Mouse (Mus musculus) mesoderm, embryonic 11.5 days (tissue): ENCODE measurements around the gene Fam173a.

Source experiments
- DNase-seq: peaks from one replicate; pipeline ENCODE4 v3.0.0-alpha.2; 2012; ENCODE audit warnings: low read depth, low spot score

Fam173a gene

DNA sequence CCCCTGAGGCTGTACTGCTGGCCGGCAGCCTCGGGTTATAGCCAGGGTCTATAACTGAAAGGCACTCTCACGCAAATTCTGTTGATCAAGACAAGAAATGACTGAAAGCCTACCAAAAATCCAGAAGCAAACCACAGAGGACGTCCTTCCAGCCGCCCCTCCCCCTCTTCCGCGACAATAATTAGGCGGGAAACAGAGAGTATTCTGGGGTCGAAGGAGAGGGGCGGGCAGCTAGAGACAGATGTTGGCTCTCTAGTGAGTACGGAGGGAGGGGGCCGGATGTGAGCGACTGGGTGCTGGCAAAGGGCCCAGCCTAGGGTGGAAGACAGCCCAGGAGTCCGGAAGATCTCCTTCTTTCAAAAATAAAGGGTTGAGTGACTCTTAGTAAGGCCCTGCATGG, at the start of gene Fam173a:
Gene Fam173a, minus strand, starts transcription at position 287 of the 400 bp plus-strand sequence.
- DNase-seq: peak; percentile 58

DNA sequence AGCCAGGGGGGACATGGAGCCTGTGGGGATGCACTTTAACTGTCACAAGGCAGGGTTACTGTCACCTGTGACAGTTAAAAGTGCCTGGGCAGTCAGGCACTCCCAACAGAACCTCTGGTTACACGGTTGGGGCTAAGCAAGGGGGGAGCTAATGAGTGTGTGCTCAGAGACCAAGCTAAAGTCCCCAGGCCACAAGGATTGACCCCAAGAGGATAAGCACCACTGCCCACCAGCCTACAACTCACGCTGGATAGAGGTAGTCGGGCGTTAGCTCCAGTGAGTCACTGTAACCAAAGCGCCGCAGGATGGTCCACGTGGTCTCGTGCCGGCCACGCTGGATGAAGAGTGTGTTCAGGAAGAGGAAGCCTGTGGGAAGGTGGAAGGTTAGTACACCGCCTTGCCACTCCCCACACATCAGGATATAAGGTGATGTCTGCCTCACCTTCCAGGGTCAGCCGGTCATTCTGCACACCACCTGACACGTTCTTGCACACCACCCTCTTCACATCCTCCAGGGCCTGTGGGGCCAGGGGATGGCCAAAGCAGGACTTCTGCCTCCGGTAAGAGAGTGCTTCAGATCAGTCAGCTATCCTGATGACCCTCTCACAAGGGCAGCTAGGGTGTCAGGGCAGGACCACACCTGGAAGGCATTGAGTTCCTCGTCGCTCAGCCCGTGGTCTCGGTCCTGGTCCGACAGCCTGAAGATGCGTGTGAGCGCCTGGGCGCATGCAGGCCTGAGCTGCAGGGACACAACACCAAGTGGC, 48.6 kb upstream of the Fam173a start, which contains the start of gene Gm20683:
Gene Gm20683, minus strand, starts transcription at position 647 of the 764 bp plus-strand sequence.
- DNase-seq: no peak

DNA sequence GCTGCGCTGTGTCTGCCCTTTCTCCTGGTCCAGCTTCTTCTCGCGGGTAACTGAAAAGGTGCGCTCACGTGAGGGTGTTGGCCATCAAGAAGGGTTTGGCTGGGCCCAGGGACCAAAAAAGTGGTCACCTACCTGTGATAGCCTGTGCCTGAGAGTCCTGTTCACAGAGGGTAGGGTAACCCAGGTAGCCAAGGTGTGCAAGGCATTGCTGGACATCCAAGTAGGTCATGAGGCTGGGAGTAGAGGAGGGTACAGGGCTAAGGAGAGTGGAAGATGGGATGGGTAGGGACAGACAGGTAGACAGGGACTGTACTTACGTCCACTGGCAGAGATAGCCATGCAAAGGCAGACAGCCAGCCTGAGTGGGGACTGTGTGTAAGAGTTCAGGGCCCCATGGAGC, 47.8 kb upstream of the Fam173a start:
- DNase-seq: no peak

DNA sequence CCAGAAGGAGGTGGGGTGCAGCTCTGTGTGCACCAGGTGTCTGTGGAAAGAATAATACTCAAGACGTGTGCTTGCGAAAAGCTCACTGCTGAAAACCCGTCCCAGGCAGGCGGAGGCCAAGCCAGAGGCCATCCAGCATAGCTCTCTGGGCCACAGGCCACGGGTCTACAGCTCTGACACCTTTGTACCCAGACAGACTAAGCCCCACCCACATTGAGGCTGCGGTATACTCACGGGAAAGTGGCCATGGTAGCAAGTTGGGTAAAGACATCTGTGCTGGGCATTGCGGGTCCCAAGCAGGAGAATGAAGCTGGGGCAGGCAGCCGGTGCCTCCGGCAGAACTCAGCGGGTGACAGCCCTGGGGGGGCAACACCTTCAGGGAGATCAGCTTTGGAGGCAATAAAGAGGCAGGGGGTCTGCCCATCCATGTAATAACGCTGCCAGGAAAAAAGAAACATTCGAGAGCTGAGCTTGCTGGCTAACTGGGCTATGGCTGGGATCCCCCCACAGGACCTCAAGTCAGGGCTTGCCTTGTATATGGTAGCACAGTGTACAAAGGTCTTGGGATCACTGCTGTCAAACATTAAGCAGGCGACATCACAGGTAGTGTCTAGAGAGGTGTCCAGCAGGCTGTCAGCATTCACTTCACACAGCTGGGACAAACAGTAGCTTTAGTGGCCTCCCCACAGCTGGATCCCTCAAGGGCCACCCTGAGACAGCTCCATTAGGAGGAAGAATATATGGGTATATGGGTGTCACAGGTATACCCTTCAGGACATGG, 46.9 kb upstream of the Fam173a start:
- no peak for DNase-seq

DNA sequence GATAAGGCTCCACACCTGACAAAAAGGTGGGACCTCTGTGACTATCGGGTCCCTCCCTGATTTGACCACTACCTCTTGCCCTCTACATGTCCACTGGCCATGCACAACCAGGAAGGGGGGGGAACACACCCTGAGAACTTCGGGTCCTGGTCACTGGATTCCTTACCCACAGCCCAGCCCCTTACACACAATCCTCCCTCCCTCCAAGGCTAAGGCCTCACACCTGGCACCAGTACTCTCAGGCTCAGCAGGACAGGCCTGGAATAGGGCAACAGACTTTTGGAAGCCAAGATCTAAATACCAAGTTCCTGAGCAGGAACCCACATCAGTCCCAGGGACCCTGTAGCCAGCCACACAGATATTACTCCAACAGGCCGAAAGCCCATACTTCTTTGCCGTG, 46.2 kb upstream of the Fam173a start:
- no peak for DNase-seq

DNA sequence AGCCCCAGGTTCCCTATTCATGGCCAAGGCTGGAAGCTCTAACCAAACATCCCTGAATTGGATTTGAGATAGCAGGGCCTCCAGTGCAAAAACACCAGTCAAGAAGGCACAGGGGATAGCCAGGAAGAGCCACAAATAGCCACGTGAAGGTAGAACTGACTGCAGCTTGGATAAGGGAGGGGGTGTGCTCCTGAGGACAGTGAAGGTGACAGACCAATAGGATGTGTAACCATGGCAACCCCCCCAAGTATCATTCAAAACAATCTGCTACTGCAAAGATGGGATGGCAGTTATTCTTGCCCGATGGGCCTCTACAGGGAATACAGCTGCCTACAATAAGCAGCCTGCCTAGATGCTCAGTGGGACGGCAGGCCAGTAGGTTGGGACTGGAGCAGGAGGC, 44.8 kb upstream of the Fam173a start:
- peak; percentile 56 for DNase-seq

DNA sequence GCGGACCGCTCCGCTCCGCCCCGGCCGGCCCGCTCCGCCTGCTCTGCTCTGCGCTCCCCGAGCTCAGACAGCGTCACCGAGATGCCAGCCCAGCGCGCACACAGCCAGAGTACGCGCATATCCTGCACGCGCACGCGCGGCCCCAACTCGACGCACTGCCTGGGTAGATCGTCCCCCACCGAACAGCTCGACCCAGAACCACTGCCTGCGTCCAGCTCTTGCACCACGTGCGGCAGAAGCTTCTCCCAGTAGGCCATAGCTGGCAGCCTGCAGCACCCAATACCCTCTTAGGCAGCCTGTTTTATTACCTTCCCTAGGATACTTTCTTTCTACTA, 44.3 kb upstream of the Fam173a start, which contains the start of gene Rhbdl1:
Gene Rhbdl1, minus strand, starts transcription at position 220 of the 335 bp plus-strand sequence.
- peak; percentile 61 for DNase-seq

DNA sequence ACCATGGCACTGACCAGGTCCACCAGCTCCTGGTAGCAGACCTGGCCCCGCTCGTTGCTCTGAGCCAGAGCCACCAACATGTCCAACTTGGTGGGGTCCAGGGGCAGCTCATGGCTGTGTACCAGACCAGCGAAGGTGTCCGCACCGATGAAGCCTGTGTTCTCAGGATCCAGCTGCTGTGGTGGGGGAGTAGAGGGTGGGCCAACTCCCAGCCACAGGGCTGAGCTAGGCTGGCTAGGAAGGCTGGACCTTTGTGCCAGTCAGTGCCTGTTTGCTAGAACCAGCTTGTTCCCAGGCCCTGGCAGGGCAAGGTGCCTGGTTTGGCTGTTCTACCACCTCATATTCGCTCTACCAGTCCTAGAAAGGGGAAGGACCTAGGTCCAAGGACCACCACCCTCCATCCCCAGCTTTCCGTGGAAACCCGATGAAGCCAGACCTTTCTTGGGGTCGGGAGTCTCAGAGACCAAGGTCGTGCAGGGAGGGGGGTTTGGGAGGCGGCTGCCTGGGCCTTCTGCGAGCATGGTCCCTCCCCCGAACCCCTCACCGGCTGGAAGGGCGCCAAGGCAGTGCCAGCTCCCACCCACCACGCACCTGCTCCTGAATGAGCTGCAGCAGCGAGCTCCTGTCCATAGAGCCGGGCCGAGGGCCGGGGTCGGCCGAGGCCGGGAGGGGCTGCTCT, 43.8 kb upstream of the Fam173a start:
- DNase-seq: no peak

DNA sequence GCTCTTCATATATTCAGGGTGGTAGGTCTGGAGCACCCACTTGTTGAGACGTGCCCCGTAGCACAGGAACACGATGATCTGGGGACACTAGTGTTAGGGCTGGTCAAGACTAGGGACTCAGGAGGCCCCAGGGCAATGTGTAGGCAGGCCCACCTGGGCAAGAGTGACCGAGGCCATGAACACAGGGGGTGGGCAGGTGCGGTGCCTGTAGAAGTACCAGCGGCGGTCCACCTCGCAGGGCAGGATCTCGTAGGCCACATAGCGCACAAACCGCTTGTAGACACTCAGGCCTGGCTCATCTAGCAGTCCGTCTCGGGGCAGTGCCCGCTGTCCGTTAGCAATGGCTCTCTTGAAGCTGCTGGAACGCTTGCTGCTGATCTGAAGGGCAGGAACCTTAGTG, 43.1 kb upstream of the Fam173a start:
- DNase-seq: no peak

DNA sequence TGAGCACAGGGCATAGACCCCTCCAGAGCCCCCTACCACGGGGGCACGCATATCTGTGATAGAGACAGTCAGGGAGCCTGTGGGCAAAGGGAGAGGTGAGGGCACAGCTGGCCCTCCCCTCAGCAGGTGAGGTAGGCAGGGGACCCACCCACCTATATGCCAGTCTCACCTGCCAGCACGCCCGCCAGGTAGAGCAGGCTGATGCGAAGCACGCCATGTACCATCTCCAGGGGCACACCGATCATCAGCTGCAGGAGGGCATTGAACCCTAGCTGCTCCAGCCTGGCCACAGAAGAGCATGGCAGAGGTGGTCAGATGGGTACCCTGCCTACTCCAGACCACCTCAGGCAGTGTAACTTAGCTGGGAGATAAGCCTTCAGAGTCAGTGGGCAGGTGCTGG, 42.6 kb upstream of the Fam173a start:
- DNase-seq: no peak

DNA sequence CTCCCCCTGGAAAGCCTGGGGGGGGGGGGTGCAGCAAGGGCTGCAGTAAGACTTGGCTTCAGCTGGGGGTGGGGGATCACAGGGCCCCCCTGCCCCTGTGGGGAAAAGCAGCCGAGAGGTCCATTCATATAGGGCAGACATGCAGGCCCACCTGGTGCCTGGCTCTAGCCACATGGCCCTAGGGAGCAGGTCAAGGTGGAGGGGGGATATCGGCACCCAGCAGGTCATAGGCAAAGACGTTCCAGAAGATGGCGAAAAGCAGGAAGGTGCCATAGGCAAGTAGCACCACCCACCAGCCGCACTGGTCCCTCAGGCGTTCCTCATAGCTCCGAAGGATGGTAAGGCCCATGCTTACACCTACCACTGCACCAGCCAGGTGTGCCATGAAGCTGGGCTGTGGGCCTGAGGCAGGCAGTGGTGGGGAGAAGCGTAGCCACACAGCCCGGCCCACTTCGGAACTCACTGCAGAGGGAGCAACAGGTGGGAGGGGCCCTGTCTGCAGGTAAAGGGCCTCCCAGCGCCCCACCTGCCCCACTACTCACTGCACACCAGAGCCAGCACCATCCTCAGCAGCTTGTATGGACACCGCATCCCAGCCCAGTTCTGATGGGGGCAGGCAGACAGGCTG, 42.0 kb upstream of the Fam173a start:
- no peak for DNase-seq

DNA sequence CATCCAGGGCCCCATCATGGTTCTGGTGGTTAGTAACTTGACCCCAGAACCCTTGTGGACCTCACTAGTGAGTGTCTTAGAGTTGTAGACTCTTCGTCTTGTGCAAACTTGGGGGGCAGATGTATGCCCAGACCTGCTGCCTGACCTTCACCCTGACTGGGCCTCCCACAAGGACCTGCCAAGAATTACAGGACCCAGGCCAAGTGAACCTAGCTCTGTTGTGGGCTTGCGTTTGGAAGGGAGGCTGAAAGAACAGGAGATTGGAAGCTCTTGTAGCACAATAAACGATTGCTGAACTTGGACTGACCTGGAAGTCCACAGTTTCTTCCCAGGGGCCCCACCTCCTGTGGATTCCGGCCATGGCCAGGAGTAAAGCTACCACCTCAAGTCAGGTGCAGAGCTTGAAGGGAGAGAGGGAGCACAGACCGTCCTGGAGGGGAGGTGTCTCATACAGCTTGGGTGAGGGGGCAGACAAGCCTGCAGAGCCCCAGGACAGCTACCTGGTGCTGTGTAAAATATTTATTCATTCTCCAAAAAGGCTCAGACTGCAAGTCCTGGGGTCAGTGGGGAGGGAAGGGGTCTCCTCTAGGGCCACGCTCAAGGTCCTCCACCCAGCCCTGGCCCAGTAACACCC, 41.4 kb upstream of the Fam173a start:
- DNase-seq: no peak

DNA sequence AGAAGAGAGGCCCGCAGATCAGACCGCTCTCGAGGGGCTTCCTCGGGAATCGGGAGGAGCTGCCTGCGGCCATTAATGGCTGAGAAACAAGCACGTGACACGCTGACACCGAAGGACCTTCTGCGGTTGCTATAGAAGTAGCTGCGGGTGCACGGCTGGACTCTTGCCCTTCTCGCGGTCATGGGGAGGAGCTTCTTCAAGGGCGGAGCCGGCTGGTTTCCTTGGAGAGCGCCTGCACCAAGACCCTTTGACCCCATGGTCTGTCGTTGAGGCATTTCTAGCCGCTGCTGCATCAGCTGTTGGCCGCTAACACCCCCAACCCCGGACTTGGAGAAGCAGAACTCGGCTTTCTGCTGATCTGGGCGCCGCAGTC, 40.6 kb upstream of the Fam173a start, which contains the start of gene Stub1:
Gene Stub1, minus strand, starts transcription at position 114 of the 373 bp plus-strand sequence.
- DNase-seq: peak; percentile 94

DNA sequence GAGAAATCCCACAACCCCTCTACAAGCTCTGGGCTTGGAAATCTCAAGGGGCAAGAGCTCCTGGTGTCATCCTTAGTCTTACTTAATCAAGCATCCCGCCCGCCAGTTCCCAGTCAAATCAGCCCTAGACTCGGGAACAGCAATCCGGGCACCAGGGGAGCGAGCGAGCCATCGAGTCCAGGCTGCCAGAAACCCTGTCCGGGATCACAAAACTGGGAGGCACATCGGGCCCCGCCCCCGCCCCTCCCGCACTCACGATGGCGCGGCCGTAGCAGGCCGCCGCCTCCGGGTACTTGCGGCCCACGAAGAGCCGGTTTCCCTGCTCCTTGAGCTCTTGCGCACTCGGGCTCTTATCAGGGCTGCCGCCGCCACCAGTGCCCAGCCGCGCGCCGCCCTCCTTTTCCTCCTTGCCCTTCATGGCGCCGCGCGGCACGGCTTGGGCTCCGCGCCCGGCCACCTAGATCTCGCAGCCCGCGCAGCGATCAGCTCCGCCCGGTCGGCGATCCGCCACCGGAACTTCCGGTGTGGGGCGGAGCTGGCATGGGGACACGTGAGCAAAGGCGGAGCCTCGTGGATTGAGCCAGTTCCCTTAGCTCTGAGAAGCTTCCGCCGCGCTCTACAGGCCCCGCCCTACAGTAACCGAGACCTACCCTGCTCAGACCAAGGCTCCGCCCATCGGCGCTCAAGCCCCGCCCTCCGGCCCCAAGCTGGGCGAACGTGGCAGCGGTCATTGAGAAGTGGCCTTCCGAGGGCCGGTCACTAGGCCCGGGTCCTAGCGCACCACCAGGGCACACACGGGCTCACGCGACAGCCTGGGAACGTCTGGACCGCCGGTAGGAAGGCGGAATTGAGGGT, 40.0 kb upstream of the Fam173a start:
- peak; percentile 99 for DNase-seq

DNA sequence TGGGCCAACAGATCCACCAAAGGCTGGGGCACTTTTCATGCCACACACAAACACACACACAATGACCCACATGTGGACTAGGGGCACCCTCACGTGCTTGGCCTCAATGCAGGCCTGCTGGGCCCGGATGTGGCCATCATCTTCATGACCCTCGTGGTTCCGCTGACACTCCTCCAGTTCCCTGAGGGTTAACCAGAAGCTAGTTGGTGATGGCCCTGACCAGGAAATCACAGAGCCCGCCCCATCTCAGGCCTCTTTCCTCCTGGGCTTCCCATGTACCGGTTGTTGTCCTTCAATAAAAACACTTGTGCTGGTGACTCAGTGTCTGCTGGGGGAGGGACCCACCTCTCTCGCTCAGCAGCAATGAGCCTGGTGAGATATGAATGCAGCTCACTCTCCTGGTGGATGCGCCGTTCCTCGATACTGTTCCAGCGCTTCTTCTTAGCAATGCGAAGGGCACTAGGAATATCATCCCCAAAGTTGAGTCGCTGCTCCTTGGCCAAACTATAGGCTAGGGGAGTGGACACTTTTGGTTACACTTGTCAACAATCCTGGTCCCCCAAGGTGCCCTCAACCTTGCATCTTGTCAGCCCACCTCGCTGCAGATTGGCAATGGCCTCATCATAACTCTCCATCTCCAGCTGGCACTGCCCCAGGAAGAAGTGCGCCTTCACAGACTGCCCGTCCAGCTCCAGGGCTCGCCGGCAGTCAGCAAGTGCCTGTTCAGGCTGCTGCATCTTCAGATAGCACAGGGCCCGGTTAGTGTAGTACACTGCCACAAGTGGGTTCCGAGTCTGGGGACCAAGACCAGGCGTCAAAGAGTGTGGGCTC, 39.0 kb upstream of the Fam173a start:
- no peak for DNase-seq

DNA sequence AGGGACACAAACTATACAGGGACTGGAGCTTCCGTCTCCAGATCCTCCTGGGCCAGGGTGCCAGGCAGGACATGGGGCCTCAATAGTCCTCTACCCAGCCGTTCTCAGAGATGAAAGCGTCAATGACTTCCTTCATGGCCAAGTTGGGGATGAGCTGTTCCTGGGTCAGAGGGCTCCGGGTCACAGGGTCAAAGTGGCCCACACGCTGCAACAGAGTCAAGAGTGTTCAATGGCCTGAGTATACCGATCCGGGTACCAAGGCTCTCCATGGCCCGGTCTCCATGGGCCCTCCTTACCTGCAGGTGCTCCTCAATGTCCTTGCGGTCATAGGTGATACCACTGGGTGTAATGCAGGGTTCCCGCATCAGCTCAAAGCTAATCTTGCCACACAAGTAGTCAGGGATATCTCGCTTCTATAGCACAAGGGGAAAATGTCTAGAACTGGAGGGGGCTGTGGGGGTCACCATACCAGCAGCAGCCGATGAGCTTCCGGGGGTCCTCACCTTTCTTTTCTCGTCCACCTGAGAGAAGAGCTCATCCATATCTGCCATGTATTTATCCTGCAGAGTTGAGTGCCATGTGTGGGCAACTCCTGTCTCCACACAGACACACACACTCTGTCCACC, 38.2 kb upstream of the Fam173a start:
- DNase-seq: no peak

DNA sequence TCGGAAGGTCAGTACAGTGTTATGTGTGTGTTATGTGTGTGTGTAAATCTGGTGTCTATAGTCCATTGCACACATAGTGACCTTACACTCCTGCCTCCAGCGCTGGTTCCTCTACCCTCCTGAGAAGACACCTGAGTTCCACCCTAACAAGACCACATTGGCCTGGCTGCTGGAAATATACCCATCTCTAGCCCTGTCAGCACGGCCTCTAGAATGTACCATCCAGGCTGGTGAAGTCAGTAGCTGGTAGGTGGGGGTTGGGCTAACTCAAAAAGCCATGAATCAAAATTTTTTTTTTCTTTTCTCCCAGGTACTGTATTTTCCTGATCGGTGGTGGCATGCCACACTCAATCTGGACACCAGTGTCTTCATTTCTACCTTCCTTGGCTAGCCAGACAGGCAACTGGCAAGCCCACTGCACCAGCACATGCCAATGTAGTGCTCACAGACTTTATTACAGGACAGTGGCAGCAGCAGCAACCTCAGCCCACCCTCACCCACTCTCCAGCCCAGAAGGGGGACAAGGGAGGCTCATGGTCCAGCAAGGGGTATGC, 37.6 kb upstream of the Fam173a start:
- no peak for DNase-seq

DNA sequence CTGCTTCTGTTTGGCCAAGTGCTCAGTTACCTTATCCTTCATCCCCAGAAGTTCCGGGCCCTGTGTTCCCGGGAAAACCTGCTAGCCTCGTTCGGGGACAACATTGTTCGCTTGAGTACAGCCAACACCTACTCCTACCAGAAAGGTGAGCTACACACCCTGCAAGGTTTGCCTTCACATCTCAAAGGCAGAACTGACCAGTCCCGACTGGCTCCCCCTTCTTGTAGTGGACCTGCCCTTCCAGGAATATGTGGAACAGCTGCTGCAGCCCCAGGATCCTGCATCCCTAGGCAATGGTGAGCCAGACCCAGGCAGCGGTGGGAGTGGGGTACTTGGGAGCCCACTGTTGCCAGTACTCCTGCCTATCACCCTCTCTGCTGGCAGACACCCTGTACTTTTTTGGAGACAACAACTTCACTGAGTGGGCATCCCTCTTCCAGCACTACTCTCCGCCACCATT, 36.9 kb upstream of the Fam173a start:
- no peak for DNase-seq
